Mouse (Mus musculus) neural tube, embryonic 10.5 days (tissue): ENCODE data around the gene Fyco1.
"Not testable (repeated sequence)": the region's sequence is repeated elsewhere in the genome, so short reads cannot be mapped to it uniquely, and the experiment has no call there.

ENCODE experiments used
- DNase-seq: peaks from one replicate; pipeline ENCODE4 v3.0.0-alpha.2; 2017; ENCODE audit warnings: low spot score; ENCODE audit errors: extremely low spot score

Fyco1 gene

DNA sequence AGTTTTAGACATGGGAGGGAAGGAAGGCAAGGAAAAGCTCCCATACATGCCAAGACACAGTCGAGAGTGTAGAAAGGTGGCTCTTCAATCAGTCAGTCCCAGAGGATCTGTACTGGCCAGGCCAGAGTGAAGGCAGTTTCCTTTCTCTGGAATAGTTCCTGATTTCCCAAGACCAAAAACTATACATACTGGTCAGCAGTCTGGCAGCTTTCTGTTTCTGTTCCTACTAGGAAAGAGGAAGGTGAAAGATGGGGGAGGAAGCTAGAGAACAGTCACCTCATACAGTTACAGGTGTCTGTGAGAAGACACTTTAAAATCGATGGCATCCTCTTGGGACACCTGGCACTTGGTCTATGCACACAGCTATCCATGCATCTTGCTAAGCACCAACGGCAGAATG is 36.3 kb downstream of the Fyco1 start:
- DNase-seq, result no peak

DNA sequence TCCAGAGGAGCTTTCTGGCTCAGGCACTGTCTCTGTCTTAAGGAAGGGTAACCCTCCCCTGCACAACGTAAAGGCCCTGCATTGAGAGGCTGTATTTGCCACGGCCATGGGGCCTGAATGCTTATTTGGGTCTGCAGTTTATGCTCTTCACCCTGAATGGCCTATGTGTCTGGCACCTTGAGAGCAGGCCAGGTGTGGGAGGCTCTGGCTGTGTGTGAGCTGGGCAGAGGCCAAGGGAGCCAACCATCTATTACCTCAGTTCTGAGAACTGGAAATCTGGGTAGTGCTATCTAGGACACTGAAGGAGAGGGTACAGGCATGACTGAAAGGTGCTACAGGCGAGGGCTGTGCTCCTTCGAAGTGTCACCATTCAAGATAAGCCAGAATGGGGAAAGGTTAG is 36.9 kb downstream of the Fyco1 start:
- no peak for DNase-seq

DNA sequence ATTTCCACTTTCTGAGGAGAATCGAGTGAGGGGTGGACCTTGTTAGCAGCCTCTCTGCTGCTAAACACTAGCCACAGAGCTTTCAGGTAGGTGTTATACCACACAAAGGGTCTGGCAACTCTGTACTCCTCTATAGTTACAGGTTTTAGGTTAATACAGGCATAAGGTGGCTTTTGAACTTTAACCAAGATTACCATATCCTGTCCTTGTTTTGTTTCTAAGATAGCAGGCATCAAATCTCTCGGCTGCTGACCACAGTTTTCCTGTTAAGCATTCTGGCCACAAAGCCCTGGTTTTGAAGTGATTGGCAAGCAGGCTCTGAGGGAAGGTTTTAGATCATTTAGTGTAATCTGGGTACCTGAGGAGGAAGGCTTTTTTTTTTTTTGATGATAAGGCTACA is 37.4 kb downstream of the Fyco1 start:
- DNase-seq, result no peak

DNA sequence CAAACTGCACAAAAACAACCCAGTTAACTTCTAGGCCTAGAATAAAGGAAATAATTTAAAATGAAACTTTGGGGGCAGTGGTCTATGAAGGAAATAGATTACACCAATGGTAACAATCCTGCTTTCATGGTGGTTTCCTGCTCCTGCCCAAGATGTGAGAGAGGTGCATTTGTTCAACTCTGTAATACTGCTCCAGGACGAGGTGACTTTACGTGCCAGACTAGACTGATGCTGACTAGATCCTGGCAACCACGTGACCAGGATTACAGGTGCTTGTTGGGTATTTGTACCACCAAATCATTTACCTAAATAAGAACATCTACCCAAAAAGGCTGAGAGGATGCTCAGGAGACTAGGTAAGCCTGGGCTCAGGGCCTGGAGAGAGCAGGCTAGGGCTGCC is 39.9 kb downstream of the Fyco1 start:
- DNase-seq, result no peak

DNA sequence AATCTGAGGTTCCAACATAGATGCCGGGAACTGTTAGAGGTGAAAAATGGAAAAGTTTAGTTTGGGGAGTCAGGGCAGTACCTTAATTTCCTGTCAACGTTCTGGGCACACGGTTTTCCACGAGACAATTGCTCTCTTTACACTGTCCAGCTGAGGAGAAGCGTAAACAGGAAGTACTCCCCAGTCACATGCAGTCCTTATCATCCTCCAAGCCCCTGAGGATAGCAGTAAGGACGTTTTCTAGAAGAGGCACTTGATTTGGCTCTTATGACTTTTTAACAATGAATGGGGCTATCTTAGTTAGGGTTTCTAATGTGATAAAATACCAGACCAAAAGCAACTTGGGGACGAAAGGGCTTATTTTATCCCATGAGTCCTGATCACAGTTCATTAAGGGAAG is 43.1 kb downstream of the Fyco1 start:
- DNase-seq, result no peak

DNA sequence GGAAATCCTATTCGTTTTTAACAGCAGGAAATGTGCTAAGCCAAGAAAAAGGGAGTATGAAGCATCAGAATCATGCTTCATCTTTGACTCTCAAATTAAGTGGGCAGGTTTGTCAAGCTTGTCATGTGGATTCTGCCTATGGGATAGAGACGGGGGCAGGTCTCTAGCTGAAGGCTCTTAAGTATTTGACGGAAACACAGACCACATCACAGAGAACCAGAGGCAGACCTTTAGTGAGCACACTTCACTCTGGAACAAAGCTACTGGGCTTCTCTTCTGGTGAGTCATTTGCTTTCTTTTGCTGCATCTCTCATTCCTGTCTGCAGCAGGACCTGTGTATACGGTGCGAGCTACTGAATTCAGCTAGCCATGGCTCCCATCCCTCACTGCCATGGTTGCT is 45.4 kb downstream of the Fyco1 start, which contains the start of gene Cxcr6:
Cxcr6 (plus strand) TSS at position 209 of the 400 bp plus-strand sequence.
- DNase-seq, result no peak

DNA sequence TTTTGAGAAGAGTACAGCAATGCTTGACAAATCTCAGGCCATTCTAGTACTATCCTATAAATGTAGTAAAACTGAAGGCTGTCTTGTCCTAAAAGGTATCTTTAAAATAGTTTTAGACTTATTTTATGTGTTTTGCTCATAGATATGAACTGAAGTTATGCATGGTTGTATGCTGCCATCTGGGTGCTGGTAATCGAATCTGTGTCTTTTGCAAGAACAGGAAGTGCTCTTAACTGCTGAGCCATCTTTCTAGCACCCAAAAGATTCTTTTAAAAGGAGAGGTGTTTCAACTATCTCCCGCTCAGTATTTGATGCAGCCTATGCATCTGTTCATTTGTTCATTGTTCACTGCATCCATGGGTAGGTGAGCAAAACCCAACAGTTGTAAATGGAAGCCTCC is 46.5 kb downstream of the Fyco1 start:
- DNase-seq, result no peak

DNA sequence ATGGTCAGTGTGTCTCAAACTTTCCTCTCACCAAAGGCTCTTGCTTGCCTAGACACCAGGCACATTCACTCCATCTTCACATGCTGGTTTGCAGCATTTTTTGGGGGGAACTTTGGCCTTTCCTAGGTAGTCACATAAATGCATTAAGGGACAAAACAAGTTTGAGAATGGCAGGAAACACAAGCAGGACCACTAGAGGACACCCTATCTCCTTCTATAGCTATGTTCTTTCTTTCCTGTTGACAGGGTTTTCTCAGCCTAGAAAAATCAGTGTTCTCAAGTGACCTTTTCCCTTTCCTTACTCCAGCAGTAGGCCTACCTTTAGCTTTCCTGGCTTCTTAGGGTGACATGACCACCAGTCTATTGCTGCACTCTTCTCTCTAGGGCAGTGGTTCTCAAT is 48.8 kb downstream of the Fyco1 start:
- no peak for DNase-seq

DNA sequence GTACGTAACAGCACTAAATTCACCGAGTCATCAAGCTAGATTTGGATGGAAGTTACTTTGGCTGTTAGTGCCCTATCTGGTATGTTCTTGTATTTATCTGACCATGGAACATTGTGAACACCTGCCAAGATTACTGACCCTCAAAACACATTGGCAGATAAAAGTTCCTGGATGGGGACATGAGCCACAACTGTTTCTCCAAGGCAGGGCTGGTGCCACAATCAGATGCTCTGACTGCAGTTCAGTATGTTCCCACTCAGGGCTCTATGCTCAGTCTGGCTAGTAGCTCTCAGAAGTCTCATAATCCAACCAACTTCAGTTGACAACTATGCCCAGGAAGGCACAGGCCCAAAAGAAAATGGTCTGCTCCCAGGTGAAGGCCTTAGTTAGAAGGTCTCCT is 49.3 kb downstream of the Fyco1 start:
- no peak for DNase-seq

DNA sequence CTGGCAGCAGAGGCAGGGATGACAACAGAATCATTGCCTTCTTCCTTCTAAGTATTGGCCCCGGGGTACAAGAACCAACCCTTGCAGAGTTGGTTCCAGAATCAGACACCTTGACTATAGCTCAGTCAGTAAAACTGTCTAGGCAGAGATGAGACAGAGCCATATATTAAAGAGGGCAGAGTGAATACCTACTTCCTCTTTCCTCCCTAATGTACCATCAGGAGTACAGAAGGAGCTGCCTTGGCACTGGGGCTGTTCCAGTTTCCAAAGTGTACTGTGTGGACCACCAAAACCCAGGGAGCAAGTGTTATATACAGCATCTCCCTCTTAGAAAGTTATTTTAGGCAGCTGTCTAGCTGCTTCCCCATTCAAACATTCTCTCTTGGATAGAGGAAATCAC is 50.2 kb downstream of the Fyco1 start:
- DNase-seq, result no peak

DNA sequence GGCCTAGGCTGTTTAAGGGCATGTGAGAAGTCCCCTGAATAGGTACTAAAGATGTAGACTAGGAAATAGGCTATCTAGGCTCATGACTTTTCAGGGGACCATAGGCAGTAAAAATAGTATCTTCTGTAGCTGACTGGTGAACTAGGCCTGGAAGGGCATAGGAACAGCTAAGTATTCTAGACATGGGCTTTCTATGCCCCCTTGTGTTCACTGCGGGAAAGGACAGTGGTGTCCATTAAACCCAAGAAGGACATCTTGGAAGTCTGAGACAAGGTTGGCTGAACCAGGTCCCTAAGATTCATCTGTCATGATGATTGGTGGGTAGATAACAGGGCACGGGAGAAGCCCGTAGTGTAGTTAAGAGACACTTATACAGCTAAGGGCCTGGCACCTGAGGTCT is 55.5 kb downstream of the Fyco1 start:
- DNase-seq, result peak; percentile 23

DNA sequence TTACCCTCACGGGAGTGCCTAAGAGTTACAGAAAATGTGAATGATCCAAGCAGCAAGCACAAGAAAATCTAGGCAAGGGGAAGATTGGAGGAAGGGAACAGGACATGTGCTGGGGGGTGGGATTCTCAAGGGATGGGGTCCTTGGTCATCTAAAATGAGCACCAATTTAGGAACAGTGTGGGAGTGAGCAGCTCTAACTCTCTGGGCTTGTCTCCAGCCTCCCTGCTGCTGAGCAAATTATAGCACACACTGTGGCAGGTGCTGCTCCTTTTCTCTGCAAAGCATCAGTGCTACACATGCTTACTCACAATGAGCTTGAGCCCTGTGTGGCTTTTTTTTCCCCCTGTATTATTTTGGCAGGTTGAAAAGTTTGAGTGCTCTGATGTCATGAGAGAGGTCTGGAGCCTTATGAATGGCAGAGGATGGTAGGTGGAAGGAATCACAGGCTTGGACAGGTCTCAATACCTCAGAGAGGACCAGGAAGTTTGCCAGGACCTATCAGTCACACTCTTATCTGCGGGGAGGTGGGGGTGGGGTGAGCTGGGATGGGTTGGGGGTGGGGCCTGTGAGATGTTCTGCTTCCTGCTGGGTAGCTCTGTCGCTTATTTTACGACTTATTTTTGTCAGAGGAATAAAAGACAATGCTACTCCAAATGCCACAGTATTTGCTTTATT is 62.7 kb downstream of the Fyco1 start:
- DNase-seq, result no peak

DNA sequence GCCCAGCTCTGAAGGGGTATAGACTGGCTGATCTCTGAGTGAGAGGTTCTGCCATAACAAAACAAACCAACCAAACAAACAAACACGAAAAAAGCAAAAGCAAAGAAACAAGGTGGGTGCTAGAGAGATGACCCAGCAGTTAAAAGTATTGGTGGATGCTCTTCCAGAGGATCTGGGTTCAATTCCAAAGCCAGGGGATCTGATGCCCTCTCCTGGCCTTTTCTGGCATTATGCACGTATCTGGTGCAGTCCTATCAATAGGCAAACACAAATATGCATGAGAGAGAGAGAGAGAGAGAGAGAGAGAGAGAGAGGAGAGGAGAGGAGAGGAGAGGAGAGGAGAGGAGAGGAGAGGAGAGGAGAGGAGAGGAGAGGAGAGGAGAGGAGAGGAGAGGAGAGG is 78.4 kb downstream of the Fyco1 start:
- not testable (repeated sequence) for DNase-seq

DNA sequence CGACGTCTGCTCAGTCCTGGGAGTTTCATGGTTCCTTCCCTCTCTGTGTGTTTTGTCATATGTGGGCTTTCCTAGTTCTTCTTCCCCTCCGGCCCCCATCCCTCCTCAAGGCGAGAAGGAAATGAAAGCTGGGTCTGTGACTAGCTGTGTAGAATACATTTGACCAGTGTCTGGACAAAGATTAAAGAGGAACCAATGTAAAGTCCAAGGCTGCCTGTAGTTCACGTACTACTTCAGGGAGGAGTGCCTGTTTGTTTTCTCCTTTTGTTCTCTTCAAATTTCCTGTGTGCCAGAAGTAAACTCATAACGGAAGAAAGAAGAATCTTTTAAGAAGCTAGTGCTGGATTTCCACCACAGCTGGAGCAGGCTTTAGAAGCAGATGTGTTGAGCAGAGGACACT is 82.2 kb downstream of the Fyco1 start:
- DNase-seq, result no peak

DNA sequence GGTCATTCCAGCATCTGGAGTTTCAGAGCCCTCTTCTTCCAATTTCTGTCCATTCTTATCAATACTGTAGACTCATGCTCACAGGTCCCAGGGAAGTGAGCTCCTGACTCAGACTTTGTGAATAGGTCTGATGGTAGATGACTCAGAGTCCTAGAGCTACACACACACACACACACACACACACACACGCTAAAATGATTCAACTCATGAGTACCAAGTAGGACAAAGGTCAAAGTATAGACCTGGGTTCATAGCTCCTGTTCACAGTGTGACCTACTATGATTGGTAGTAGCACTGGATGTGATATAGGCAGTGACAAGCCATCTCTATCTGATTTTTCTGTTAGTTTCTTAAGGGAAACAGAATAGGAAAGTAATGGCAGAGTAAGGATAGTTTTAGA is 83.3 kb downstream of the Fyco1 start:
- DNase-seq, result no peak

DNA sequence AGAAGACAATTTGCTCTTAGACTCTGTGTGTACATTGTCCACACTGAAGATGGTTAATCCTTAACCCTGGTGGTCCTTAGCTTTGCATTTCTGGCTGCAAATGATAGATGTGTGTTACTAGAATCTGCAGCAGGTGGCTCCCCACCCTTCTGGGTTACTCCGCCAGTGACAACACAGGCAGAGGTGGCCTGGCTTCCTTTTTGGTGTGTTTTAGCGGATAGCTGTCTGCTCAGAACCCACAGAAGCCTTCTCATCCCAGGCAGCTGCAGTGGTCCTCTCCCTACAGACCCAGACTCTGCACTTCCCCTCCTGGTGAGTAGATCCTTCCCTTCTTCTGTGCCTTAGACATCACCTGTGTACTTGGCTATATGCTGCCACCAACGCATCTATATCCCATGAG is 84.7 kb downstream of the Fyco1 start:
- DNase-seq, result no peak

DNA sequence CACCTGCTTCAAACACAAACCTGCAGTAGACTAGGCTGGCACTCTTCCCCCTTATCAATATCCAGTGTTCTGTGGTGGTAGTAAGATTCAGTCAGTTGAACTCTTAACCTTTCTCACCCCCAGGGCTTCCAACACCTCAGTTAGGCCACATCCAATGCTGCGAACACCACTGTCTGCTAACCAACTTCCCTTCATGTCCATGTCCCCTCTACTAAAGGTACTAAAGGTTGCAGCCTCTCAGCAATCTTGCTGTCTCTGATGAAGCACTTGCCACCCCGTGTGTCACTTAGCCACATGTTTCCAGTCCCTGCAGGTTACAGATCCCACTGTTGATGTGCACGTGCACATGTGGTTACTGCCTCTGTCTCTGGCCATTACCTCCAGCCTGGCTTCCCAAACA is 87.9 kb downstream of the Fyco1 start:
- no peak for DNase-seq

DNA sequence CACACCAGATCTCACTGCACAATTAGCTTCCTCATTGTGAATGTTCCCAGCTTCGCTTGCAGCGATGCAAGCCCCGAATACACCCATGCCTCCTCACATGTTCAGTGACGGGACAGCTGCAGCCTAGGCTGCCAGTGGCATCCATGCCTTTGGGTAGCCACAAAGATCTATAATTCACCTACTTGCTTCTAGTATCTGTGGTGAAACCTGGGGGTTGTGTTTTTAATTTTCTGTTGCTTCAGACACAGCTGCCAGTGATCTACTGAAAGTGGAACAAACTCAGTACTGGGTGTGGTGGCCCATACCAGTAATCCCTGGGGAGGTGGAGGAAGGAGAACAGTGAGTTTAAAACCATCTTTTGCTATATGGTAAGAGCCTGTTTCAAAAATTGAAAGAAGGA is 88.8 kb downstream of the Fyco1 start:
- DNase-seq, result no peak

DNA sequence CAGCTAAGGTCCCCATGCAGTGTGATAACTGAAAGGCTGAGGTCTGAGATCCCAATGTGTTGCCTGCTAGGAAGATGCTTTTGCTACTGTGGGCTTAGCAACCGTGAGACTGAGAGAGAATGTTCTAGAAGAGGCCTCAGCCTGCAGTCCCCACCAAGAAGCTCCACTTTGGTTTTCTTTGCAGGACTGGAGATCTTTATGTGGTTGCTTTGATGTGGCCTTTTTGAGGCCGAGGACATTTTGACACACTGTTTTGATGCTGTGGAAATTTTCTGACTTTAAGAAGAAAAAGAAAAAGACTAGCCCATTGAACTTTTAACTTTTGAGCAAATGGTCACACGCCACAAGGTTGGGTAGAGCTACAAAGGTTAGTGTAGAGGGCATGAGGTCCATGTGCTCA is 90.9 kb downstream of the Fyco1 start:
- no peak for DNase-seq

DNA sequence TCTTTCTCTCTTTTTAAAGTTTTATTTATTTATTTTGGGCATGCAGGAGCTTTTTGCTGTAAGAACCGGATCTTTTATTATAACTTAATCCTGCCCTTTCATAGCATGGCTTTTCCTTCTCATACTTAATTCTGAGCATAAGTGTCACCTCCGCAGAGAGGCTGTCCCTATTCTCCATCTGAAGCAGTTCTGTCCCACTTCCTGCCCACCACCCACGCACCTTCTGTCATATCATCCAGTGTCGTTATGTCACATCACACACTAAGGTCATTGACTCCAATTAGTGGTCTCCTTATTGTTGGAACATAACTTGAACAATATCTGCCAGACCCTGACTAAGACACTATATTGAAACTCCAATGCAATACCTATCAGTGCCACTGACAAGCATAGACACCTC is 93.1 kb downstream of the Fyco1 start:
- no peak for DNase-seq

DNA sequence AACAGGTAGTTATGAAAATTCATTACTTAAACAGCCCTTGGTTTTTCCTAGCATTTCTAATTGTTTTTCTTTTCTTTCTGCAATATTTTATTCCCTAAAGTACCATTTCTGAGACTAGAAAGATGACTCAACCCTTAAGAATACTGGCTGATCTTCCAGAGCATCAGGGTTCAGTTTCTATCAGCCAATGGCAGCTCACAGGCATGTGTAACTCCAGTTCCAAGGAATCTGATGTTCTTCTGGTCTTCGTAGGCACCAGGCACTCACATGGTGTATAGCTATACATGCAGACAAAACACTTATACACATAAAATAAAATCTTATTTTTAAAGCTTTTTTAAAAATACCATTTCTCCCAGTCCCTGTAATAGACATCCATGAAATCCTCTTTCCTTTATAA is 93.5 kb downstream of the Fyco1 start:
- no peak for DNase-seq

DNA sequence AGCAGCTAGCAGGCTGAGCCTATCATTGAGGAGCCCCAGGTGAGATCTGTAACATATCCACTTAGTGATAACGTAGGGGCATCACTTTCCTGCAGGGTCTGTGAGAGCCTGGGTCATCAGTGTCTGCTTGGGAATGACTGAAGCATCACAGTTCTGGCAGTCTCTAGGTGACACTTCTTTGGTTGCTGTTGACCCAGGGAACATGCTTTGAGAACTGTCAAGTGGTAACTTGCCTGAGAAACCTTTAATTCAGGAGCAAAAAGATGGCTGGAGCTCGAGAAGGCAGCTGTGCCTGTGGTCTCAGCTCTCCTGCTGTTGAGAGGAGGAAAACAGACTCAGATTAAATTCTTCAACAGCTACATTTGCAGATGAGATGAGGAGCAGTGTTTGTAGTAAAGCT is 94.4 kb downstream of the Fyco1 start:
- DNase-seq, result no peak

DNA sequence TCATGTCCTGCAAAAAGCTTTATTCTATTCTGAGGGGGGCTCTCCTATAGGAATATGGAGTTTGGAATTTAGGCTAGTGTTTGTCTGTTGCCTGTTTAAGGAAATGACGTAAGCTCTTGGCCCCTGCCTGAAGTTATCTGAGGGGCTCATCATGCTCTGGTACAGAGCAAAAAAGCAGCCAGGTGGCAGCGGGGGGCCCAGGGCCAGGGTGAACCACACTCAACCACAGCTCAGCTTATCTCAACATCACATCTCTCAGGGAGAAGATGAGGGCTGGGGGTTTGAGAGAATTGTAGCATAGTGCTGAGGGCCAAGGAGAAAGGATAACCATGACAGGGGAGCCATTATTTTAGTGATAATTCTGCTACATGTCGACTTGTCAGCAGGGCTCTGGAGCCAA is 94.9 kb downstream of the Fyco1 start:
- no peak for DNase-seq

DNA sequence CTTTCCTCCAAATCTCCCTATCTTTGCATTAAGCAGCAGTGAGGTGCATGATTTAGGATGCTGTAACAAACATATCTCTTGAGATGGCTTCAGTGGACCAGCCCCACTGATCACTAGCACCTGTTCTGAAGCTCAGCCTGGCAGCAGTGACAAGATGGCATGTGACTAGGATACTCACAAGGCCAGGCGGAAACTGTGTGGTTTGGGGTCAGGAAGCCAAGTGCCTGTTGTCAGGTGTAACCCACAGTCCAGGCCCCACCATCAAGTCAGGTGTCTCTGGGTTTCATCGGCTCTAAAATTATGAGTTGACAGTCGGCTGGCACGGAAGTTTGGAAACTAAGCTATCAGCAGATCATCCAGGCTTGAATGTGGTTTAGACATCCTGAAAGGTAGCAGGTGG is 97.4 kb downstream of the Fyco1 start:
- no peak for DNase-seq
